Mouse (Mus musculus): ENCODE measurements at regions not wholly inside any gene's neighbourhood (a gene's known extent, or its start where the extent isn't known, plus 50 kb on each side); places are given as distances from the start of the nearest gene placed in this dataset.
A peak's percentile ranks its signal among the peaks of the same experiment; 100 is the strongest.

DNA sequence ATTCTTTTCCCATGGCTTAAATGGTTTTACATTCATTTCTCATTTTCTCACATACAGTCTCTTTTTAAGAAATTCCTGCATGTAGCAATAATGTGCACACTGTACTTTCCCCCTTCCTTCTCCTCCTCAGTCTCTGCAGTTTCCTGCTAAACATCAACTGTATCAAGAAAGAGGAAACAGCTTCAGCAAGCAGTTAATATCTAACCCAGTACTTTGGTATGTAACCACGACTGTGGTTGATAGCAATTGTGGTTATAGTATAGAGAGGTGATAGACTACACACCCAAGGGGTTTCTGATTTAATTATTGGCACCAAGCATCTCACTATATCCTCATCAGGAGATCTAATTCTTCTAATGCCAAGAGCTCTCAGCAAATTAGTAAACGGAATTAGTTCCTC, 52.8 kb upstream of the Eci2 start:
- no peak for DNase-seq (ENCODE audit: low spot score in 2 of 2)

DNA sequence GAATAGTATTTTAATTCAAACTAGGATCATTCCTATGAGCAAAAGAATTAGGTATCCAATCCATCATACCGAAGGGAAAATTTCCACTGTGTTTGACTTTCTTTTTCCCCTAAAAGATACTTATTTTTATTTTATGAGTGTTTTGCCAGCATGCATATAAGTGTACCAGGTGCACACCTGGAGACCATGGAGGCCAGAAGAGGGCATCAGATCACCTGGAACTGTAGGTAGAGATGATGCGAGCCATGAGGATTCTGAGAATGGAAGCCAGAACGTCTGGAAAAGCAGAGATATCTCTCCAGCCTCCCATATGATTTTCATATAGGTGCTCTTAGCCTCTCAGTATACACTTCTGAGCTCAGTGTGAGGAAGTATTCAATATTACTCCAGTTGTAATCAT, 58.5 kb upstream of the Eci2 start:
- DNase-seq (ENCODE audit: low spot score in 2 of 2) = no peak

DNA sequence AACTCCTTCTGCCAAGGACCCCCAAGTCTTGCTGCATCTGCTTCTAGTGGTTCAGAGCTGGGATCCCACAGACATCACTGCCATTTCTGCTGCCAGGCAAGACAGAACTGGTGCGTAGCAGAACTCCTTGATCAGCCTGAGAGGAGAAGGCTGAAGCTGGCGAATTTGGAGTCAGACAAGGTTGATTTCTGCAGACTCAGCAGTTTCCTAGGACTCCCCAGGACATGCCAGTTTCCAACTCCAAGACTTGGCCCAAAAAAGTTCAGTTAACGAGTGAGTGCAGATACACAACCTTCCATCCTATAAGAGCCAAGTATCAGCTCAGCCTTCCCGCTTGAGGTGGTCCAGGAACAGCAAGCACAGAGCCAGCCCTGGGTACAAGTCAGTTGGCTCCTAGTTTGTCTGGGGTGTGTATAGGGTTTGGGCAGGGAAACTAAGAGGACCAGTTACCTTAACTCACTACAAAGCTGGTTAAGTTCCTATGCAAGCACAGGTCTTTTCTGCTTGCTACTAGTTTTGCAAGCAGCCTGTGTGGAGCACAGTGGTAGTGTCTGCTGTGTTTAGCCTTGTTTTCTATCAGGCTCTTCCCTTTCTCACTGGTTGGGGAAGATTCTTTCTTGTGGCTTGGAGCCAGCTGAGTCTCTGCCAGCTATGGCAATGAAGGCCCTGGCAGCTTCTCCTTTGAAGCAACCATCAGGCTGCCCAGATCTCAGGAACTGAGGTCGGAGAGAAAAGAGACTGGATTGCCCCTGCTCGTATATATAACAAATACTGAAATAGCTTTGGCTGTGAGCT, 60.5 kb upstream of the Eci2 start:
- DNase-seq (ENCODE audit: low spot score in 2 of 2) = no peak

DNA sequence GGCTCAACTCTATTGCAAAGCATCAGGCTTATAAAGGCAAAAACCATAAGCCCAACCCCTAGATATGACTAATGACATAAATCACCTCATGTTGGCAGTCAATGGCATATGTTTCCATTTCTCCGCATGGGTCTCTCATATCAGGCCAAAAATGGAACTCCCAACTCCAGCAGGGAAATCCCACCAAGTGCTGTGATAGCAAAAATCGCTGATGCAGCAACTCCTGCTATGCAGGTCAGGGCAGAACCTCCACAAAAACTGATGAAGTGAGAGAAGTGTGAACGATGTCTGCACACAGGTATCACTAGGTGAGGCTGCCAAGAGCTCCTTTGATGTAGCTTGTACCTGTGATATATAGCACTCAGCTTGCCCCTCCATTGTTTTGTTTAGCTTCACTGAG, 64.3 kb upstream of the Eci2 start:
- DNase-seq (ENCODE audit: low spot score in 2 of 2) = no peak

DNA sequence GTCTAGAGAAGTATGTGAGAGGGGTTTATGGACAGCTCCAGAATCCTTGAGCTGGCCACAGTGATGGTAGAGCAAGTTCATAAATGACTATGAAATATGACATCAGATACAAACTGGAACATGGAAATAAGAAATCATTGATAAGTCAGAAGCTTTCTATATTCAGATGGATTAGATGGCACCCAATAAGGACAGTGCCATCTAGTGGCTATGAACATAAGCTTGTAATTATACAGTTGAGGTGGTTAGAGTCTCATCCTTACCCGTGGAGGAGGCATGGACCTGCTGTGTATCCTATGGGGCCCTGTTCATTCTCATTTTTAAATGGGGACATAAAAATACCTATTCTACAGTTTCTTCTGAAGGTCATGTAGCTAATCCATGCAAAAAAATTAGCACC, 92.9 kb upstream of the Eci2 start:
- DNase-seq (ENCODE audit: low spot score in 2 of 2) = peak in 1 of 2 experiments; percentile 41

DNA sequence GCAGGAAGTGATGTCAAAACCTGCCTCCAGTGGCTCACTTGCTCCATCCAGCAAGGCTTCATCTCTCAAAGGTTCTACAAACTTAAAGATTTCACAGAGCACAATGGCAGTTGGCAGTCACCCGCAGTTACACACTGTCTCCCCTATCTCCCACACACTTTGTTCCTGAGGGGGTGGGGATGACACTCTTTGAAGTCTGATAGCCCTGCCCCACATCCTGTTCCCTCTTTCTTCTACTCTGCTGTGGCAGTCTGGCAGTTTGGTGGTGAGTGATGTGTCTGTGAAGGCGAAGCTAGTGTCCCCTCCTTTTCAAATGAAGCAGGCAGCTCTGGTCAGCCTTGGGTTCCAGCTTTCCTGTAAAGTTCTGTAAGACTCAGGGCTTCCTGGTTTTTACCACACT, 102.6 kb upstream of the Eci2 start:
- DNase-seq (ENCODE audit: low spot score in 2 of 2) = peak; percentile 63 to 76

GRCm38 (mm10) chr13:35131272-35132185, 104.6 kb upstream of the Eci2 start:
- DNase-seq (ENCODE audit: low spot score in 2 of 2) = peak; percentile 26 to 34

DNA sequence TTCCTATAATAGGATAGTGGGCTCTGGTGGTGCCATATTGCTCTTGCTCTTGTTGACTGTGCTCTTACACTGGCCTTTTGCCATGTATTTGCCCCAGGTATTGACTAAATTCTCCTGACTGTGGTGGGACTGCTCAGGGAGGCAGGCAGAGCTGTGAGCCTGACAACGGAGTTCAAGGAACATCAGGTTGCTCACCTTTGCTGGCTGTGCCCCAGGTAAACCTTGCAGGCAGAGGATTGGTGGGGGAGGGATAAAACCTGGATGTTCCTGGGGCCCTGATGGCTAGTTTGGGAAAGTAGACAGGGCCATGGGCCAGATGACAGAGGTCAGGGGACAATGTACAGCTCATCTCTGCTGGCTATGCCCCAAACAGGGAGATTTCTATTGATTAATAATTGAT, 124.7 kb upstream of the Eci2 start:
- DNase-seq (ENCODE audit: low spot score in 2 of 2) = peak in 1 of 2 experiments; percentile 1

GRCm38 (mm10) chr13:35159456-35159855, 132.6 kb upstream of the Eci2 start:
- DNase-seq (ENCODE audit: low spot score in 2 of 2) = no peak

- DNase-seq (ENCODE audit: low spot score in 2 of 2) = no peak
Observed at GRCm38 (mm10) chr13:35160767-35161166, 133.9 kb upstream of the Eci2 start.

GRCm38 (mm10) chr13:35166080-35166479, 139.2 kb upstream of the Eci2 start:
- DNase-seq (ENCODE audit: low spot score in 2 of 2) = no peak

DNA sequence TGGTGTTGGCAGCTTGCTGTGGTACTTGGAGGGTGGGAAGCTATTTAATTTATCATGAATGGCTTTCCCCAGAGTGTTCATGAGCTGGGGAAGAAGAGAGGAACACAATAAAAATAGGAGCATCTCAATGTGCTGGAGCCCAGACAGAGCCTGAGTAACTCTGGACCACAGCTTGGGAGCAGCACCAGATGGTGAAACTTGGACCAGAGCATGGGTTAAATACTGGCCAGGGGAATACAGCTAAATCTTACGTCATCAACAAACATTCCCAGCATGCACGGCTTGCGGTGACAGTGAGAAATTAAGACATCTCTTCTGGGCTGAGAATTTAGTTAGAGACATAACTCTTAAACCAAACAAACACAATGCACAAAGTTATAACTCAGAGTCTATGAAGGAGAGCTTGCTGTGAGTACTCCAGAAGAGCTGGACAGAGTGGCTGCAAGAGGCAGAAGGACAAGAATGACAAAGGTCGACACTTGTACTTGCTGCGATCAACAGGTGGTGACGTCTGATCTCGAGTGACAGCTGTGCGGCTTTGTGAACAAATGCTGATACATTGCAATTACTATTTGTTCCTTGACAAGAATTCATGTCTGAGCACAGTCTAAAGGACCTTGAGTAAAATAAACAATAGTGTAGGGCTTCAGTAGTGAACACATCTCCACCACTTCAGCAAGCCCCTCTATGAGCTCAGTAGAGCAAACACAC, 140.1 kb upstream of the Eci2 start:
- no peak for DNase-seq (ENCODE audit: low spot score in 2 of 2)

DNA sequence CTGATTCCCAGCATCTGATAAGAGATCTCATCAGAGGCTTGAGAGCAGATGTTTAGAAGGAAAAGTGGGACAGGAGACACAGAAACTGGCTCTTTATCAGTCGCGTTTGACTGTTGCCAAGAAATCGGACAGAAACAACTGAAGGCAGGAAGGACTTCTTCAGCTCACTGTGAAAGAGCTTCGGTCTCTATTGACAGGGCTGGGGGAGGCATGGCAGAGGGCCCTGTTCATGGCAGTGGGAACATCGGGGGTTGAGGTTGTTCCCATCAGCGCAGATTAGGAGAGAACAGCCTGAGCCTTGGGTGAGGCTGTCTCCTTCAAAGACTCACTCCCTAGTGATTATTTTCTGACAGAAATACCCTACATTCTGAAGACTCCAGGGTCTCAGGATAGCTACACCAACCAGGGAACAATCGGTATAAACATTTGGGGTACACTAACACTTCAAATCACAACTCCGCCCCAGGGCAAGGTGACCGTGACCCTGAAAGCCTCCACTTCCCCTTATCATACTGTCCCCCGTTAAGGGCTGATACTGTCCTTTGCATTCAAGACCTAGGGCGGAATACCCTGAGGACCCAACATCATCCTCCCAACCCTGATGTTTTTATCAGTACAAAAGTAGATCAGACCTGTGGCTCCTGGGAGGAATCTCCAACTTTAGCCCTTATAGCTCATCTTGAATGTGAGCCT, 144.8 kb upstream of the Eci2 start:
- DNase-seq (ENCODE audit: low spot score in 2 of 2) = no peak

GRCm38 (mm10) chr13:35173522-35173921, 146.6 kb upstream of the Eci2 start:
- no peak for DNase-seq (ENCODE audit: low spot score in 2 of 2)

GRCm38 (mm10) chr13:35175587-35175986, 148.7 kb upstream of the Eci2 start:
- no peak for DNase-seq (ENCODE audit: low spot score in 2 of 2)

- DNase-seq (ENCODE audit: low spot score in 2 of 2) = no peak
Observed at GRCm38 (mm10) chr13:35177305-35177704, 150.4 kb upstream of the Eci2 start.

DNA sequence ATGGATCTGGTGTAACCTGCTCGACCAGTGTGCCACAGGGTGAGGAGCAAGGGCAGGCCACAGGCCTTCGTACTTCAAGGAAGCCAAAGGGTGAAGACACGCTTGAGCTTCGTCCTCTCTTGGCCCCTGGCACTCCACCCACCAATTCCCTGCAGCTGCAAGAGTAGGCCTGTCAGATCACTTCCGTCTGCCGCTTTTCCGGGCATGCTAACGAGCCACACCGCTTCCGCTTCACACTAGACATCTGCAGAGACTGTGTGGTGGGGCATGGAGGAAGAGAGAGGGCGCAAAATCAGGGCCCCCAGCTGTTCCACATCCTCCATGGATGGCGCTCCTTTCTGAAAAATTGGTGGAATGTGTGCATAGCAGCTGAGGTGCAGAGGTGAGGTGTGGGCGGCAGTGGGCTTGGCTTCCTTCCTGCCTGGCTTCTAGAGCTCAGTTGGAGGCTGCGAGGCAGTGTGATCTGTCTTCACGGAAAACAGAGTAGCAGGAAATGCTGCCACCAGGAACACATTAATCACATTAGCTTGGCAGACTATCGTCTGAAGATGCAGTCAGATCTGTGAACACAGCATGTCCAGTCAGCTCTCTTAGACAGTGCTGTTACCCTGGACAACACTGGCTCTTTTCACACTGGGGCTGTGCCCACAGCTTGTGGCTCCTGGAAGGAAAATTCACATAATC, 162.3 kb upstream of the Eci2 start:
- DNase-seq (ENCODE audit: low spot score in 2 of 2) = peak; percentile 79 to 84

GRCm38 (mm10) chr13:35202069-35202468, 175.2 kb upstream of the Eci2 start:
- DNase-seq (ENCODE audit: low spot score in 2 of 2) = no peak

DNA sequence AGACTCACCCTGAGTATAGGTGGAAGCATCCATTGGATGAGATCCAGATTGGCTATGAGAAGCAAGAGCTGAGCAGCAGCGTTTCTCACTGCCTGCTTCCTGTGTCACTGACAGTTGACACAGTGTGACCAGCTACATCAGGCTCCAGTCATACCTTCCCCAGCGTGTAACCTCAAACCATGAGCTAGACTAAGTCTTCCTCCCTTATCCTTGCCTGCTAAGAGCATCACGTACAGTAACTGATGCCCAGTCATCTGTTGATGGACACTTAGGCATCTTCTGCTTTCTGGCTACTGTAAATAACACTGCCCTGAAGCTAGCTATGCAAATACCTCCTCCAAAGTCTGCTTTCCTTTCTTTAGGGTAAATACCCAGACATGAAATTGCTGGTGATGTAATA, 181.4 kb upstream of the Eci2 start:
- no peak for DNase-seq (ENCODE audit: low spot score in 2 of 2)

DNA sequence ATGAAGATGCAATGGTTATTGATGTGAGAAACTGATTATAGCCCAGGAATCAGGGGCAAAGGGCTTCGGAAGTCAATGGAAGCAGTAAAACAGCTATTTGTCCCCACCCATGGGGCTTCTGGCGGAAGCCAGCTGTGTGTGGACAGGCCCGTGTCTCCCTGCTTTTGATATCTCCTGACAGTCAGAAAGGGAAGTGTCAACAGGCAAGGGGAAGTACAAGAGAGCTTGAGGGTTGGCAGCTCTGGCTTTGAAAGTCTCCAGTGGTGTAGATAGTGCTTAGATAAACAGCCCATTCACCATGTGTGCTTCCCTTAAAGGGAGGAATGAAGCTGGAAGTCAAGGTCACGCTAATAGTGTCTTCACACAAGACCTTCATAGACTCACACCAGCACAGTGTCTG, 182.7 kb upstream of the Eci2 start:
- no peak for DNase-seq (ENCODE audit: low spot score in 2 of 2)

GRCm38 (mm10) chr13:35211834-35212233, 184.9 kb upstream of the Eci2 start:
- DNase-seq (ENCODE audit: low spot score in 2 of 2) = no peak
